ENCODE assay signal across 15 mouse cellular contexts in genomic region chr12:54487689-54488088, GRCm38 (mm10).
"Had no signal": no experiment of that assay in that cellular context is flagged by ENCODE, and none has a peak within 500 bp of the region (broad histone marks: within the 10 kb centered on the region; RNA-seq: fewer than 3 reads in every experiment).

No protein-coding gene starts in this region.

- H3K27ac ChIP-seq: neural tube, embryonic 13.5 days; neural tube, embryonic 15.5 days; stomach, embryonic 15.5 days; stomach, postnatal 0 days had no signal

- H3K36me3 ChIP-seq: neural tube, embryonic 13.5 days; neural tube, embryonic 15.5 days; stomach, embryonic 15.5 days had no signal

- H3K9ac ChIP-seq: neural tube, embryonic 13.5 days; neural tube, embryonic 15.5 days; stomach, embryonic 15.5 days had no signal

- DNase-seq: retina, postnatal 1 day; right cerebral cortex, adult 18-20 months; right cerebral cortex, postnatal 14 days; right cerebral cortex, postnatal 25 days; right cerebral cortex, postnatal 4 days; thymus, adult 18-20 months; thymus, adult 2 months; thymus, postnatal 14 days; thymus, postnatal 25 days; thymus, postnatal 36 days; thymus, postnatal 4 days had no signal

- H3K4me3 ChIP-seq: neural tube, embryonic 13.5 days; neural tube, embryonic 15.5 days; stomach, embryonic 15.5 days had no signal

- H3K27me3 ChIP-seq: stomach, embryonic 15.5 days had no signal

- H3K9me3 ChIP-seq: neural tube, embryonic 13.5 days; neural tube, embryonic 15.5 days; stomach, embryonic 15.5 days had no signal

- H3K4me2 ChIP-seq: neural tube, embryonic 13.5 days; neural tube, embryonic 15.5 days; stomach, embryonic 15.5 days had no signal

- H3K4me1 ChIP-seq: neural tube, embryonic 13.5 days had no signal
